Mouse (Mus musculus) liver, adult (tissue): ENCODE measurements around the gene Fahd1.

Source experiments
- GATA4 ChIP-seq: IDR thresholded peaks from 2 replicates; pipeline ENCODE4 v1.6.1; 2014; ENCODE audit warnings: mild to moderate bottlenecking, low read length; ENCODE audit not compliant: insufficient replicate concordance

Gene Fahd1

GRCm38 (mm10) chr17:24821351-24822280, 28.5 kb downstream of the Fahd1 start:
- no peak for TF ChIP-seq GATA4

GRCm38 (mm10) chr17:24819469-24819868, 30.7 kb downstream of the Fahd1 start:
- no peak for TF ChIP-seq GATA4

- no peak for TF ChIP-seq GATA4
Observed at GRCm38 (mm10) chr17:24818172-24818571, 32.0 kb downstream of the Fahd1 start.

- TF ChIP-seq GATA4: no peak
Observed at GRCm38 (mm10) chr17:24817503-24817902, 32.7 kb downstream of the Fahd1 start.

GRCm38 (mm10) chr17:24815256-24815655, 34.9 kb downstream of the Fahd1 start:
- no peak for TF ChIP-seq GATA4

- no peak for TF ChIP-seq GATA4
Observed at GRCm38 (mm10) chr17:24812215-24812614, 37.9 kb downstream of the Fahd1 start.

- no peak for TF ChIP-seq GATA4
Observed at GRCm38 (mm10) chr17:24811211-24811610, 39.0 kb downstream of the Fahd1 start.

GRCm38 (mm10) chr17:24803952-24804951, 45.9 kb downstream of the Fahd1 start, which contains the start of gene Meiob:
TSS of gene Meiob (plus strand) at chr17:24804289.
- TF ChIP-seq GATA4: no peak

- no peak for TF ChIP-seq GATA4
Observed at GRCm38 (mm10) chr17:24800524-24800923, 49.6 kb downstream of the Fahd1 start.

- TF ChIP-seq GATA4: no peak
Observed at GRCm38 (mm10) chr17:24799476-24799875, 50.7 kb downstream of the Fahd1 start.
